Mouse (Mus musculus) central nervous system, embryonic 11.5 days (tissue): Measurements from ENCODE around the gene Ttll4. TPM values are rescaled to one million over a fixed set of nuclear protein-coding genes. Genes with fewer than 3 reads are reported as not detected.

Experiments used
- polyA plus RNA-seq: library from polyadenylated mRNA; depleted of rRNA; stranded (reverse); fragments of >200 nt; gene quantifications from 2 replicates; pipeline ENCODE4 v1.2.3, GENCODE M21; 2012; rRNA removed

Gene Ttll4
- 47.9 and 54.3 TPM in 2 replicates for polyA plus RNA-seq

DNA sequence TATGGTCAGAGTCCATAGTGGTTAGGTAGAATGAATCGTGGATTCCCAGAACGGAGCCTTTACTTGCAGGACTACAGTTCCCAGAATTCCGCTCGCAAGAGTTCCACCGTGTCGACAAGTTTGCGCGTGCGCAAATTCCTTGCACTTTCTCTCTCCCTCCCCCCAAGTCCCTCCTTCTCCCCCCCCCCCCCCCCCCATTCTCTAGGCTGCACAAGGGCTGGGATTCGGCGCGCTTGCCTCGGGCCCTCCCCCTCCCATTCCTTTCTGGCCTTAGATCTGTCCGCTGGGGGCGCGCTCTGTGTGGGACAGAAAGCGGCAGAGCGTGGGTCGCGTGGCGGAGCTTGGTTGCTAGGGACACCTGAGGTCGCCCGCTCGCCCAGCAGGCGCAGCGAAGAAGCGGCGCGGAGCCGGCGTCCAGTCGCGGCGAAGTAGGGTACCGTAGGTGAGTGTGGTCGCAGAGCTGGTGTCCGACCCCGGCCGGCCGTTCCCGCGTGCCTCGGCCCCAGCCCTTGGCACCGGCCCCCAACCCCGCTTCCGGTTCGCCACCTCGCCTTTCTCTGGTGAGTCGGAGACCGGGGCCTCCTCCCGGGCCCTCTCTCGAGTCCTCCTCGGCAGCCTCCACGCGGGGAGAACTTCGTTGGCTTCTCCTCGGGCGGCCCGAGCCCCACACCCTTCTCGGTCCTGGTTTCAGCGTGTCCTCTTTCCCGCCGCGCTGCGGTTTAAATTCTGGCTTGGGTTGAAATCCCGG is at the start of gene Ttll4:
TSS of gene Ttll4 (plus strand) at position 298 of the 748 bp plus-strand sequence.

DNA sequence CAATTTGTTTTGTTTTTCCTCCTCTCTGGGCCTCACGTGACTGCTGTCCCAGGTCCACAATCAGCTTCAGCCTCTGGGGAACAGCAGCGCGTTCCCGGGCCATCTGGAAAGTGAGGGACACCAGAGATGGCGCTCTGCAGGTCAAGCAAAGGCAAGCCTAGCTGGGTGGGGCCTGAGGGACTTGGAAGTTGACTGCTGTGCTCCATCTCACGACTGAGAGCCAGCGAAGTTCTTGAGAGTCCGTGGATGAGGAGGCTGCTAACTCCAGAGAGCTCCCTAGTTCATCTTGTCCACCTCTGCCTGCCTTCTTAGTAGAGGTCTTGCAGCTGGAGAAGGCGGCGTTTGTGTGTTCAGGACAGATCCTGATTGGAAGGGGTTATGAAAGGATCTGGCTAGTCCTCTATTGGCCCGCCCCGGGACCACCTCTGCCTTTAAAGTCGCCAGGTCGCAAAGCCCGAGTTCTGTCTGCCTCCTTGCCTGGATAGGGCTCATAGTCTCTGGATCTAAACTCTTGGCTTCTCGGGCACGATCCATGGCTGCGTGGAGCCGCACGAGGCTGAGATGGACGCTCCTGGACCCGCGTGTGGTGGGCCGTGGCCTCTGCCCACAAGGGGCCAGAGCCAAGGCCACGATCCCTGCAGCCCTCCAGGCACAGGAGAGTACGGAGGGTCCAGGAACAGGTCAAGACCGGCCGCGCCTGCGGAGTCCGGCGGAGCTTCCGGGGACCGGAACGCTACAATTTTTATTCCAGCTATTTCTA is 51.7 kb downstream of the Ttll4 start, which contains the start of gene Cyp27a1:
TSS of gene Cyp27a1 (plus strand) at position 476 of the 760 bp plus-strand sequence.

DNA sequence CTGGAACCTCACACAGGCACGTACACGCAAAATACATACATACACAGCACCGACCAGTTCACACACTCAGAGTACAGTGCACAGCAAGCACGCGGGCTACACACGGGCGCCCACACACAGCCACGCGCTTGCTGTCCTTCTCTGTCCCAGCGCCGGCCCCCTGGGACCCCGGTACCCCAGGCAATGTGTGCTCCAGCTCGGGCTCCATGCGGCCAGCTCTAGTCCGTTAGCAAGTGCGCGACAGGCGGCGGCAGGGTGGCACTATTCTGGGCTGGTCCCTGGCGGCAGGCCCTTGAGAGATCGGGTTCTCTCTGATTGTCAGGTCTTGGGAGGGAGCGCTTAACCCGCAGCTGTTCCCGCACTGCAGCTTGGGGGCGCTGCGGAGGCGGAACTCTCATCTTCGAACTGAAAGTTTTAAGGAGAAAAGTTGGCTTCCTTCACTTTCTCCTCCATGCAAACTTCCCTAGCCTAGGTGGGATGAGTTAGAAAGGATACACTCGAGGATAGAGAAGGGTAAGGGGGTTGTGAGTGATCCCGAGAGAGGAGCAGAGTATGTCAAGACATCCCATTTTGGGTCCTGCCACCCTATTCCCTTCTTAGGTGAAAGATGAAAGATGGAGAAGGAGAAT is 87.2 kb downstream of the Ttll4 start, which contains the start of gene Prkag3:
TSS of gene Prkag3 (minus strand) at position 579 of the 629 bp plus-strand sequence.

Other genes with a start within 250 kb of the Ttll4 start
- 54.9 and 74.0 TPM in 2 replicates for gene Cnot9, start 155.7 kb upstream of the Ttll4 start, polyA plus RNA-seq
- gene Plcd4, start 118.9 kb upstream of the Ttll4 start, polyA plus RNA-seq = 0.37 and 0.67 TPM in 2 replicates
- 15.2 and 20.2 TPM in 2 replicates for gene Usp37, start 117.5 kb upstream of the Ttll4 start, polyA plus RNA-seq
- gene Zfp142, start 73.5 kb upstream of the Ttll4 start, polyA plus RNA-seq = 12.1 and 21.0 TPM in 2 replicates
- 16.8 and 17.9 TPM in 2 replicates for gene Bcs1l, start 73.5 kb upstream of the Ttll4 start, polyA plus RNA-seq
- gene Rnf25, start 60.3 kb upstream of the Ttll4 start, polyA plus RNA-seq = 82.2 and 101 TPM in 2 replicates
- gene Stk36, start 60.3 kb upstream of the Ttll4 start, polyA plus RNA-seq = 14.3 and 14.7 TPM in 2 replicates
- 9.7 and 9.9 TPM in 2 replicates for gene Cyp27a1, start 51.8 kb downstream of the Ttll4 start, polyA plus RNA-seq
- 0.29 and 0.35 TPM in 2 replicates for gene Prkag3, start 87.5 kb downstream of the Ttll4 start, polyA plus RNA-seq
- 4.7 and 7.1 TPM in 2 replicates for gene Wnt6, start 110.1 kb downstream of the Ttll4 start, polyA plus RNA-seq
- 0.70 and 0.94 TPM in 2 replicates for gene Wnt10a, start 129.8 kb downstream of the Ttll4 start, polyA plus RNA-seq
- 14.2 and 25.9 TPM in 2 replicates for gene Cdk5r2, start 193.2 kb downstream of the Ttll4 start, polyA plus RNA-seq
- 0.19 and 0.43 TPM in 2 replicates for gene Fev, start 223.7 kb downstream of the Ttll4 start, polyA plus RNA-seq
- 0.14 and 0.42 TPM in 2 replicates for gene Cryba2, start 231.4 kb downstream of the Ttll4 start, polyA plus RNA-seq